Mouse (Mus musculus) hindbrain, embryonic 16.5 days (tissue): ENCODE results near the gene Samd8. TPM values are rescaled to one million over a fixed set of nuclear protein-coding genes. Genes with fewer than 3 reads are reported as not detected.

Experiments
- ATAC-seq: fragments of 200-750 bp; cut with Nextera tagmentation; 2 replicates; pipeline ENCODE4 v1.8.0; 2017; ENCODE audit warnings: moderate TSS enrichment, moderate library complexity
- H3K27ac ChIP-seq: fragments of 300-500 bp; sonication (generic); 2 replicates; pipeline ENCODE4 v1.5.1; 2014; ENCODE audit warnings: low read depth, mild to moderate bottlenecking, control low read depth, low read length, moderate library complexity
- H3K27me3 ChIP-seq: fragments of 300-500 bp; sonication (generic); replicated peaks from 2 replicates; pipeline ENCODE4 v1.6.1; 2014; ENCODE audit warnings: low read length; ENCODE audit not compliant: control insufficient read depth, insufficient read depth
- H3K36me3 ChIP-seq: fragments of 300-500 bp; sonication (generic); 2 replicates; pipeline ENCODE4 v1.6.1; 2014; ENCODE audit warnings: mild to moderate bottlenecking, low read length, moderate library complexity, mixed read lengths; ENCODE audit not compliant: control insufficient read depth, insufficient read depth
- H3K4me1 ChIP-seq: fragments of 300-500 bp; sonication (generic); 2 replicates; pipeline ENCODE4 v1.6.1; 2014; ENCODE audit warnings: low read depth, low read length; ENCODE audit not compliant: control insufficient read depth, insufficient read depth
- H3K4me2 ChIP-seq: fragments of 300-500 bp; sonication (generic); 2 replicates; pipeline ENCODE4 v1.6.1; 2014; ENCODE audit warnings: mild to moderate bottlenecking, low read length, control low read depth, moderate library complexity
- H3K4me3 ChIP-seq: fragments of 300-500 bp; sonication (generic); 2 replicates; pipeline ENCODE4 v1.5.1; 2014; ENCODE audit warnings: mild to moderate bottlenecking, low read length, control low read depth, moderate library complexity
- H3K9ac ChIP-seq: fragments of 300-500 bp; sonication (generic); 2 replicates; pipeline ENCODE4 v1.6.1; 2014; ENCODE audit warnings: low read depth, mild to moderate bottlenecking, control low read depth, low read length, moderate library complexity
- H3K9me3 ChIP-seq: fragments of 300-500 bp; sonication (generic); 2 replicates; pipeline ENCODE4 v1.6.1; 2014; ENCODE audit warnings: mild to moderate bottlenecking, low read length, moderate library complexity; ENCODE audit not compliant: control insufficient read depth
- WGBS: fragments of 180-500 bp; shearing (Covaris S2); extraction: QIAGEN DNeasy Blood & Tissue Kit; methylation state at CpG from one replicate; pipeline ENCODE4 v1.1.7; 2014; 5-methylcytosine and 5-hydroxymethylcytosine counted together
- polyA plus RNA-seq: library from polyadenylated mRNA; unstranded; fragments of >200 nt; fragmentation: Nextera tagmentation; extraction: Ambion mirVana; gene quantifications from 2 replicates; pipeline ENCODE4 v1.2.1, GENCODE M21; 2015

Samd8 gene
- polyA plus RNA-seq, 1 experiment from 2014 or later = 20.4 TPM

- no peaks in the 10 kb centered on the region for H3K36me3 ChIP-seq
- peaks cover 16% of the 10 kb centered on the region for H3K4me1 ChIP-seq
- no peaks in the 10 kb centered on the region for H3K27me3 ChIP-seq
- no peak overlapping the region for H3K9ac ChIP-seq
- ATAC-seq = no peak
- H3K9me3 ChIP-seq = no peaks in the 10 kb centered on the region
- H3K4me3 ChIP-seq = no peak overlapping the region
- H3K4me2 ChIP-seq = peak overlapping the region; percentile 73
- no peak overlapping the region for H3K27ac ChIP-seq
- WGBS = 93% methylated on average over 3 of the region's 3 CpGs
Measured at GRCm38 (mm10) chr14:21752411-21752810, 2.1 kb downstream of the Samd8 start.

GRCm38 (mm10) chr14:21753367-21753766 is 3.0 kb downstream of the Samd8 start:
- Histone ChIP-seq H3K4me2 (no peak overlapping the region), H3K36me3 (no peaks in the 10 kb centered on the region), H3K27me3 (no peaks in the 10 kb centered on the region), H3K4me1 (peaks cover 16% of the 10 kb centered on the region), H3K27ac (no peak overlapping the region), H3K4me3 (no peak overlapping the region), H3K9ac (no peak overlapping the region), H3K9me3 (no peaks in the 10 kb centered on the region)
- 86% methylated on average over 4 of the region's 4 CpGs for WGBS
- ATAC-seq = no peak

GRCm38 (mm10) chr14:21761560-21761959 is 11.2 kb downstream of the Samd8 start:
- no peak for ATAC-seq
- no peak overlapping the region for H3K27ac ChIP-seq
- no peaks in the 10 kb centered on the region for H3K4me1 ChIP-seq
- H3K4me2 ChIP-seq = no peak overlapping the region
- no peak overlapping the region for H3K9ac ChIP-seq
- H3K27me3 ChIP-seq = no peaks in the 10 kb centered on the region
- no peak overlapping the region for H3K4me3 ChIP-seq
- WGBS = 89% methylated on average over 9 of the region's 9 CpGs
- H3K9me3 ChIP-seq = no peaks in the 10 kb centered on the region
- no peaks in the 10 kb centered on the region for H3K36me3 ChIP-seq

- Histone ChIP-seq H3K9ac (no peak overlapping the region), H3K27ac (no peak overlapping the region), H3K4me1 (no peaks in the 10 kb centered on the region; the same call in 1 of the 2 replicates), H3K4me2 (no peak overlapping the region), H3K27me3 (no peaks in the 10 kb centered on the region), H3K36me3 (no peaks in the 10 kb centered on the region), H3K4me3 (no peak overlapping the region), H3K9me3 (no peaks in the 10 kb centered on the region)
- ATAC-seq = no peak
- 92% methylated on average over 3 of the region's 3 CpGs for WGBS
Measured at GRCm38 (mm10) chr14:21763736-21764135, 13.4 kb downstream of the Samd8 start.

- Histone ChIP-seq H3K4me2 (no peak overlapping the region), H3K9me3 (no peaks in the 10 kb centered on the region), H3K27me3 (no peaks in the 10 kb centered on the region), H3K36me3 (no peaks in the 10 kb centered on the region), H3K4me1 (no peaks in the 10 kb centered on the region; the same call in 1 of the 2 replicates), H3K9ac (no peak overlapping the region), H3K27ac (no peak overlapping the region), H3K4me3 (no peak overlapping the region)
- no peak for ATAC-seq
- WGBS = 86% methylated on average over 6 of the region's 6 CpGs
Measured at GRCm38 (mm10) chr14:21764646-21765045, 14.3 kb downstream of the Samd8 start.

GRCm38 (mm10) chr14:21765754-21766397 is 15.5 kb downstream of the Samd8 start:
- no peak overlapping the region for H3K27ac ChIP-seq
- no peaks in the 10 kb centered on the region; the same call in 1 of the 2 replicates for H3K4me1 ChIP-seq
- 85% methylated on average over 7 of the region's 7 CpGs for WGBS
- no peak overlapping the region for H3K4me2 ChIP-seq
- H3K27me3 ChIP-seq = no peaks in the 10 kb centered on the region
- peak; percentile 35; the same call in 1 of the 2 replicates for ATAC-seq
- no peak overlapping the region for H3K4me3 ChIP-seq
- no peaks in the 10 kb centered on the region for H3K9me3 ChIP-seq
- no peak overlapping the region for H3K9ac ChIP-seq
- H3K36me3 ChIP-seq = no peaks in the 10 kb centered on the region

- ATAC-seq = no peak
- Histone ChIP-seq H3K9ac (no peak overlapping the region), H3K36me3 (no peaks in the 10 kb centered on the region), H3K9me3 (no peaks in the 10 kb centered on the region), H3K4me1 (no peaks in the 10 kb centered on the region; the same call in 1 of the 2 replicates), H3K4me3 (no peak overlapping the region), H3K27ac (no peak overlapping the region), H3K4me2 (no peak overlapping the region), H3K27me3 (no peaks in the 10 kb centered on the region)
- WGBS = 90% methylated on average over 6 of the region's 6 CpGs
Measured at GRCm38 (mm10) chr14:21766398-21766958, 16.1 kb downstream of the Samd8 start.

GRCm38 (mm10) chr14:21772506-21773281 is 22.4 kb downstream of the Samd8 start:
- H3K36me3 ChIP-seq = peaks cover 7% of the 10 kb centered on the region; the same call in 1 of the 2 replicates
- no peaks in the 10 kb centered on the region for H3K27me3 ChIP-seq
- 84% methylated on average over 11 of the region's 11 CpGs for WGBS
- H3K9ac ChIP-seq = no peak overlapping the region
- H3K4me1 ChIP-seq = no peaks in the 10 kb centered on the region; the same call in 1 of the 2 replicates
- H3K27ac ChIP-seq = no peak overlapping the region
- no peaks in the 10 kb centered on the region for H3K9me3 ChIP-seq
- H3K4me3 ChIP-seq = no peak overlapping the region
- no peak for ATAC-seq
- H3K4me2 ChIP-seq = no peak overlapping the region

- Histone ChIP-seq H3K9ac (no peak overlapping the region), H3K4me2 (no peak overlapping the region), H3K36me3 (peaks cover 8% of the 10 kb centered on the region), H3K4me1 (no peaks in the 10 kb centered on the region), H3K4me3 (no peak overlapping the region), H3K9me3 (no peaks in the 10 kb centered on the region), H3K27me3 (no peaks in the 10 kb centered on the region), H3K27ac (no peak overlapping the region)
- no peak for ATAC-seq
- 78% methylated on average over 2 of the region's 2 CpGs for WGBS
Measured at GRCm38 (mm10) chr14:21773946-21774345, 23.6 kb downstream of the Samd8 start.
